Mouse (Mus musculus): ENCODE data around the gene Cyp2d26. TPM values are rescaled to one million over a fixed set of nuclear protein-coding genes. Genes with fewer than 3 reads are reported as not detected.

The Cyp2d26 gene
- polyA plus RNA-seq, 1 experiment from 2014 or later, result 0.12 TPM

Small RNAs within 50 kb of the gene (microRNA-seq; reads per million reads assigned to microRNA genes)
- gene Gm27618, result not detected

Other genes with a start within 250 kb of the Cyp2d26 start
- not detected in 2 replicates for gene Cyp2d12, start 239.2 kb downstream of the Cyp2d26 start, polyA plus RNA-seq (2014; fragmentation: Nextera tagmentation; extraction: Ambion mirVana)
- not detected in 2 replicates for gene Cyp2d34, start 173.3 kb downstream of the Cyp2d26 start, polyA plus RNA-seq (2014; fragmentation: Nextera tagmentation; extraction: Ambion mirVana)
- gene Cyp2d40, start 30.1 kb downstream of the Cyp2d26 start, polyA plus RNA-seq (2014; fragmentation: Nextera tagmentation; extraction: Ambion mirVana), result not detected in 2 replicates
- 12.3 and 14.3 TPM in 2 replicates for gene Tcf20, start 193.6 kb upstream of the Cyp2d26 start, polyA plus RNA-seq (2014; fragmentation: Nextera tagmentation; extraction: Ambion mirVana)
- gene Nfam1, start 239.0 kb upstream of the Cyp2d26 start, polyA plus RNA-seq (2014; fragmentation: Nextera tagmentation; extraction: Ambion mirVana), result 1.9 and 3.0 TPM in 2 replicates